Mouse (Mus musculus): ENCODE measurements around the gene Gm10638. TPM values are rescaled to one million over a fixed set of nuclear protein-coding genes. Genes with fewer than 3 reads are reported as not detected.

Gene Gm10638
- total and polyA plus RNA-seq, 3 experiments: 2.0 to 3.1 (median 2.8) TPM

GRCm38 (mm10) chr8:86765155-86765554, 19.7 kb downstream of the Gm10638 start:
- Histone ChIP-seq H3K79me2 (replicated peaks; ENCODE audit: control insufficient read depth, insufficient read depth, low read length) (no peaks in the 10 kb centered on the region), H3K4me1 (ENCODE audit: control insufficient read depth, insufficient read depth, low read length) (peaks cover 2% of the 10 kb centered on the region; the same call in 1 of the 2 replicates), H3K4me3 (no peak overlapping the region), H3K36me3 (ENCODE audit: control insufficient read depth, insufficient read depth, low read length) (no peaks in the 10 kb centered on the region), H3K27me3 (ENCODE audit: control insufficient read depth, insufficient read depth, low read length) (no peaks in the 10 kb centered on the region), H3K9ac (ENCODE audit: low read depth, low read length) (no peak overlapping the region), H3K27ac (no peak overlapping the region)
- WGBS: 82% methylated on average over 10 of the region's 10 CpGs
- no peak for DNase-seq
- intact Hi-C loops (cut with DNase I): no loop called here
- TF ChIP-seq EP300 (IDR thresholded peaks at IDR 0.05; ENCODE audit: insufficient read depth, low read depth, low read length) (no peak), POLR2A (IDR thresholded peaks at IDR 0.05; ENCODE audit: insufficient read depth, low read depth, low read length) (no peak), CTCF (IDR thresholded peaks at IDR 0.05) (no peak)

GRCm38 (mm10) chr8:86765669-86766068, 20.2 kb downstream of the Gm10638 start:
- Histone ChIP-seq H3K79me2 (replicated peaks; ENCODE audit: control insufficient read depth, insufficient read depth, low read length) (no peaks in the 10 kb centered on the region), H3K9ac (ENCODE audit: low read depth, low read length) (no peak overlapping the region), H3K36me3 (ENCODE audit: control insufficient read depth, insufficient read depth, low read length) (no peaks in the 10 kb centered on the region), H3K27ac (no peak overlapping the region; the same call in 1 of the 2 replicates), H3K4me1 (ENCODE audit: control insufficient read depth, insufficient read depth, low read length) (peaks cover 2% of the 10 kb centered on the region; the same call in 1 of the 2 replicates), H3K4me3 (no peak overlapping the region), H3K27me3 (ENCODE audit: control insufficient read depth, insufficient read depth, low read length) (no peaks in the 10 kb centered on the region)
- TF ChIP-seq CTCF (IDR thresholded peaks at IDR 0.05) (no peak), POLR2A (IDR thresholded peaks at IDR 0.05; ENCODE audit: insufficient read depth, low read depth, low read length) (no peak), EP300 (IDR thresholded peaks at IDR 0.05; ENCODE audit: insufficient read depth, low read depth, low read length) (no peak)
- WGBS: 89% methylated on average over 8 of the region's 8 CpGs
- DNase-seq: no peak
- intact Hi-C loops (cut with DNase I): no loop called here

DNA sequence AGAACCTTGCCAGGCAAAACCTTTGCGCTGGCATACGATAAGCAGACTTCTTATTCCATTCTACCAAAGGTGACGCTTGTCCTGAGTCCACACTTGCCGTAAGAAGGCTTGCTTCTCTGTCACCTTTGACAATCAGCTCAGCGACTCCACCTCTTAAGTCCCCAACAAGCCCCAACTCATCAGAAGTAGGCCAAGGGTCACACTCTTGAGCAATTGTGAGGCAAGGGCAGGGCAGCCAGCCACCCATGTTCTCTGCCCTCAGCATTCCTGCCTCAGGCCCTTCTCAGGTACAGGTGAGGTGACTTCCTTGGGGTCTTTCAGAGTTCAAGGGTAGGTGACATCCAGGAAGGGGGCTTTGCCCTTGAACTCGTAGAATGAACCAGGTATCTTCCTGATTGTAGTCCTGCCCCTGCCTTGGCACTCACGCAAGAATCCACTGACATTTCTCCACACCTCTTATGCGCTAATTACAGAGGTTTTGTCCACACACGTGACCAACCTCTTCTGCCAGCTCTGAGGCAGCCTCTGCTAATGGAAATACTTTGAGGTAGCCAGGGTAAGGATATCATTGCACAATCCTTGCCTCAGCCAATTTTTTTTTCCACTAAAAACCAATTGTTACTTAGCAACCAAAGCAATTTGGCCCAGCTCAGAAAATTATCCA, 21.2 kb downstream of the Gm10638 start:
- WGBS: 73% methylated on average over 9 of the region's 9 CpGs
- peak overlapping the region; percentile 61 for H3K27ac ChIP-seq
- TF ChIP-seq CTCF (IDR thresholded peaks at IDR 0.05) (no peak), EP300 (IDR thresholded peaks at IDR 0.05; ENCODE audit: insufficient read depth, low read depth, low read length) (0 out of 2 replicates have a peak, but pooled peaks have one; percentile 34), POLR2A (IDR thresholded peaks at IDR 0.05; ENCODE audit: insufficient read depth, low read depth, low read length) (no peak)

DNA sequence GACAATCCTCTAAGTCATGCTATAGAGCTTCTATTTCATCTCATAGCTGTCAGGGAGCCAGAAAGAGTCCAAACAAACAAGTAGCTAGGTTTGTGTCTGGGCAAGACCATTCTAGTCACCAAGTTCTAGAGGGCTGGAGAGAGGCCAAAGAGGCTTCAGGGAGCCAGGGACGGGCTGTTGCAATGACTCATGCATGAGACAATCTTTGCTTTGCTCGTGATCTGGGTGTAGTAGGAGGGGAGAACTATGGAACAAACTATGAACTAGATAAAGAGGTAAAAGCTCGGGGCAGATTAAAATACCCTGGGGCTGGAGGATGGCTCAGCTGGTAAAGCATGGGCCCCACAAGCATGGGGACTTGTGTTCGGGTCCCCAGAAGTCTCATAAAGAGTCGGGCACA, 23.0 kb downstream of the Gm10638 start:
- Histone ChIP-seq H3K36me3 (ENCODE audit: control insufficient read depth, insufficient read depth, low read length) (no peaks in the 10 kb centered on the region), H3K27ac (peak overlapping the region; percentile 59), H3K4me1 (ENCODE audit: control insufficient read depth, insufficient read depth, low read length) (peaks cover 2% of the 10 kb centered on the region; the same call in 1 of the 2 replicates), H3K9ac (ENCODE audit: low read depth, low read length) (no peak overlapping the region), H3K27me3 (ENCODE audit: control insufficient read depth, insufficient read depth, low read length) (no peaks in the 10 kb centered on the region), H3K79me2 (replicated peaks; ENCODE audit: control insufficient read depth, insufficient read depth, low read length) (no peaks in the 10 kb centered on the region), H3K4me3 (no peak overlapping the region)
- 41% methylated on average over 5 of the region's 5 CpGs for WGBS
- intact Hi-C loops (cut with DNase I): no loop called here
- TF ChIP-seq POLR2A (IDR thresholded peaks at IDR 0.05; ENCODE audit: insufficient read depth, low read depth, low read length): no peak
- 0 out of 2 replicates have a peak, but pooled peaks have one; percentile 50 for TF ChIP-seq EP300 (IDR thresholded peaks at IDR 0.05; ENCODE audit: insufficient read depth, low read depth, low read length)
- peak; percentile 47 to 73 for DNase-seq

More for the DNA sequence above, 21.2 kb downstream of the Gm10638 start:
- Histone ChIP-seq H3K9ac (ENCODE audit: low read depth, low read length) (no peak overlapping the region), H3K4me1 (ENCODE audit: control insufficient read depth, insufficient read depth, low read length) (peaks cover 2% of the 10 kb centered on the region; the same call in 1 of the 2 replicates), H3K79me2 (replicated peaks; ENCODE audit: control insufficient read depth, insufficient read depth, low read length) (no peaks in the 10 kb centered on the region), H3K27me3 (ENCODE audit: control insufficient read depth, insufficient read depth, low read length) (no peaks in the 10 kb centered on the region), H3K36me3 (ENCODE audit: control insufficient read depth, insufficient read depth, low read length) (no peaks in the 10 kb centered on the region), H3K4me3 (no peak overlapping the region)
- DNase-seq: peak; percentile 33 to 64
- intact Hi-C loops (cut with DNase I): no loop called here

DNA sequence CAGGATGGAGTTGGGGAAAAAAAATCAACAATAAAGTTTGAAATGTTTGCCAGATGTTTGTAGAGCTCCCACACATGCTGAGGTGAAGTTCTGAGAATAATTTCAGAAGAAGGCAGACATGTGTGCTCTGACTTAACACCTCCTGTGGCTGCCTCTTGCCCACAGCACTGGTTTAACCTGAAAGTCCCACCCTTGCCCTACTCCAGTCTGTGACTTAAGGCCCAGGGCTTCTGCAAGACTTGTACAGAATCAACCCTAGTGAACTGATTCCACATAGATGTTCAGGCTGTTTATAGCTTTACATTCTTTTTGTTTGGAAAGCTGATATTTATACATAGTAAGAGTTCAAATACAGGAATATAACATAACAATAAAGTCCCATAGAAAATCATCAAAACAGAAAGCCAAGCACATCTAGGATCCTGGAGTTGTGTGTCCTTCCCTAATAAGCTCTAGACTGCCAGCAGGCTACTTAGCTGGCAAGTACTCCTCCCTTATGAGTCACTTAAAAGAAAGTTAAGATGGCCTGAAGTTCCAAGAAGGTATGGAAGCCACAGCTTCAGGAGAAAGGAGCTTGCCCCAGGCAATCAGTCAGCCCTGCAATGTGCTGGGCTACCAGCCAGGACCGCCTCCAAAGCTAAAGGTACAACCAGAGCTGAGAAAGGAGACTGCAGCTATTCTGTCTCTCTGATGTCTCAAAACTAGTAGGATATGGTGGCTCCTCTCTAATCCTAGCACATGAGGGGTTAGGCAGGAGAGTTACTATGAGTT, 24.6 kb downstream of the Gm10638 start:
- H3K4me1 ChIP-seq (ENCODE audit: control insufficient read depth, insufficient read depth, low read length): peaks cover 2% of the 10 kb centered on the region; the same call in 1 of the 2 replicates
- no peak overlapping the region for H3K27ac ChIP-seq
- 79% methylated on average over 1 of the region's 1 CpGs for WGBS
- intact Hi-C loops (cut with DNase I): no loop called here
- TF ChIP-seq EP300 (IDR thresholded peaks at IDR 0.05; ENCODE audit: insufficient read depth, low read depth, low read length): no peak
- no peak for TF ChIP-seq POLR2A (IDR thresholded peaks at IDR 0.05; ENCODE audit: insufficient read depth, low read depth, low read length)
- no peak for TF ChIP-seq CTCF (IDR thresholded peaks at IDR 0.05)
- peak in 1 of 2 experiments; percentile 18 for DNase-seq
- H3K36me3 ChIP-seq (ENCODE audit: control insufficient read depth, insufficient read depth, low read length): no peaks in the 10 kb centered on the region
- H3K4me3 ChIP-seq: no peak overlapping the region
- no peaks in the 10 kb centered on the region for H3K27me3 ChIP-seq (ENCODE audit: control insufficient read depth, insufficient read depth, low read length)
- no peaks in the 10 kb centered on the region for H3K79me2 ChIP-seq (replicated peaks; ENCODE audit: control insufficient read depth, insufficient read depth, low read length)
- no peak overlapping the region for H3K9ac ChIP-seq (ENCODE audit: low read depth, low read length)

- no peak for DNase-seq
- TF ChIP-seq POLR2A (IDR thresholded peaks at IDR 0.05; ENCODE audit: insufficient read depth, low read depth, low read length): no peak
- TF ChIP-seq CTCF (IDR thresholded peaks at IDR 0.05): no peak
- TF ChIP-seq EP300 (IDR thresholded peaks at IDR 0.05; ENCODE audit: insufficient read depth, low read depth, low read length): no peak
- Histone ChIP-seq H3K79me2 (replicated peaks; ENCODE audit: control insufficient read depth, insufficient read depth, low read length) (no peaks in the 10 kb centered on the region), H3K4me1 (ENCODE audit: control insufficient read depth, insufficient read depth, low read length) (peaks cover 1% of the 10 kb centered on the region), H3K27ac (no peak overlapping the region), H3K9ac (ENCODE audit: low read depth, low read length) (no peak overlapping the region), H3K27me3 (ENCODE audit: control insufficient read depth, insufficient read depth, low read length) (no peaks in the 10 kb centered on the region), H3K36me3 (ENCODE audit: control insufficient read depth, insufficient read depth, low read length) (no peaks in the 10 kb centered on the region), H3K4me3 (no peak overlapping the region)
- intact Hi-C loops (cut with DNase I): no loop called here
- 77% methylated on average over 8 of the region's 8 CpGs for WGBS
These were observed 33.7 kb downstream of the Gm10638 start for GRCm38 (mm10) chr8:86779207-86779606.

All from heart, adult 2 months (tissue).